Mouse (Mus musculus): ENCODE results near the gene Itpr1.

Itpr1 gene

DNA sequence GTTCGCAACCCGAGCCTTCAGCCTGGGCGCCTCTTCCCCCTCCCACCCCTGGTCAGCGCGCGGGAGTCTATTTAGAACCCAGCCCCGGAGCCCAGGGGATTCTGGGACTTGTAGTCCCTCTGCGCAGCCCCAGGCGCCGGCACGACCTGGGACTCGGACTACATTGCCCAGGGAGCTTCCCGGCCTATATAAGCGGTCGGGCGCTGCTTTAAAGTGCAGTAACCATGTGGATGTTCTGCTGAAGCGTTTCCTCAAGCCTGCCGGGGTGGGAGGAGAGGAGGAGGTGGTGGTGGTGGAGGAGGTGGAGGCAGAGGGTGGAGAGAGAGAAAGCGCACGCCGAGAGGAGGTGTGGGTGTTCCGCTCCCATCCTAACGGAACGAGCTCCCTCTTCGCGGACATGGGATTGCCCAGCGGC is at the start of gene Itpr1:
TSS of gene Itpr1 (plus strand) at position 216 of the 415 bp plus-strand sequence.
- CTCF ChIA-PET: interaction anchor here (0.6 to 1.6 kb wide), 5 partner anchors 15 to 148 kb away, joined by 3 to 7 read pairs (median 3); partner anchors contain the start of gene Setmar (in 1 of the 4)
- POLR2A ChIA-PET: interaction anchor here (0.6 to 7.6 kb wide), 117 partner anchors 9 to 672 kb away, joined by 3 to 129 read pairs (median 4); partner anchors contain the start of genes Setmar (in 3 of the 4), Sumf1 (in 3 of the 4), Bhlhe40 (in 2 of the 4) and Edem1 (in 1 of the 4)

DNA sequence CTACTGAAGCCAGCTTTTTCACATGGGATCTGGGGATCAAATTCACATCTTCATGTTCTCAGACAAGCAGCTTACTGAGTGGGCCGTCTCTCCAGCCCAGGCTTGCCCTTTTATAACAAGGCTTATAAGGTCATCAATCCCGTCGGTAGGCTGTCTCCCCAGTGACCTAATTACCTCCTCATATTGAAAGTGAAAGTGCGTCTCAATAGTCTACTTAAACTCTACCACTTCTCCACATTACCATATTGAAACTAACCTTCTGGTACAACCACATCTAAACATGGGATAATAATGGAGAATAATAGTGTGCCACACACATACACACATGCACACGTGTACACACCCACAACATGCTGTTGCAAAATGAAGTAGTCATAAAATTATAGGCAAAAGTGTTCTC is 48.0 kb upstream of the Itpr1 start:
- ChIA-PET POLR2A (interaction anchor here in 3 of 4 experiments (0.7 to 1.4 kb wide), 4 partner anchors 16 to 559 kb away, joined by 3 read pairs; partner anchors contain the start of gene Itpr1 (in 2 of the 3)), CTCF (interaction anchor here in 1 of 4 experiments (1.1 kb wide), 1 partner anchor 66 kb away, joined by 3 read pairs; no protein-coding TSS in a partner anchor)

DNA sequence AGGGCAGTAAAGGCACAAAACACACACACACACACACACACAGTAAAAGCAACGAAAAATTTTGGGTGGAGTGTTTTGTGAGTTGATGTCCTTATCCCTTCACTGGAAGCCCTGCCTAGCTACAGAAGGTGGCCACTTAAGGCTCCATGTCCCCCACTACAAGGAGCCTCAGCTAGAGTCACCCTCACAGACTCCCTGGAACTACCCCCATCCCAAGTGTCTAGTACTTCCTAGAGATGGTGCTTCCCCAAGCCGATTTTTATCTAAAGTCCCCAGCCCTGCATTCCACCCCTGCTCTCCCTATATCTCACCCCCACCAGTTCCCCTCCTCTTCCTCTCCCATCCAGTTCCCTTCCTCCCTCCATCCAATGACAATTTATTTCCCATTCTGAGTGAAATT is 47.3 kb upstream of the Itpr1 start:
- POLR2A ChIA-PET: no interaction called here
- CTCF ChIA-PET: no interaction called here

DNA sequence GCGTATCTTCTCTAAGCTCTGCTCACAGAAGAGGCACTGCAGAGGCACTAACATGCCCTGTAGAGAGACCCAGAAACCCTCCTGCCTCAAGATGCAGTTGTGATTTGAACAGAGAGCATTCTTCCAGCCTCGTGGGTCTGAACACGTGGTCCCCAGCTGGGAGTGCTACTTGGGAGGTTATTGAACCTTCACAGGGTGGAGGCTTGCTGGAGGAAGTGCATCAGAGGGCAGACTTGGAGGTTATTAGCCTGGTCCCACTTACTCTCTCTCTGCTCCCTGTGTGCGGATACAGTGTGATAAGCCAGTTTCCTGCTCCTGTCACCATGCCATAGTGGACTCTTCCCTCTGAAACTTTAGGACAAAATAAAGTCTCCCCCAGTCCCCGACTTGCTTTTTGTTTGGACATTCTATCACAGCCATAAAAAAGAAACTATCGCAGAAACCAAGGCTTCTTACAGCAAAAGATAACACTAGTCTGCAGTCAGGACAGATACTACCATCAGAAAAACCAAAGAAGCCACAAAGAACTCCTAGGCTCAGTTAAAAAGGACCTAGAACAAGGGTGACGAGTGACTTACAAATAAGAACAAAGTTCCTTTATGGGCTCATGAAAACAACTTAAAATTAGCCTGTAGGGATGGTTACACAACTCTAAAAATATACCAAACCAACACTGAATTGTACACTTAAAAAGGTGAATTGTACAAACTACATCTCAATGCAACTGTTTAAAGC is 44.8 kb upstream of the Itpr1 start:
- ChIA-PET CTCF (interaction anchor here in 1 of 4 experiments (0.6 kb wide), 1 partner anchor 1110 kb away, joined by 3 read pairs; no protein-coding TSS in a partner anchor), POLR2A (interaction anchor here in 1 of 4 experiments (0.8 kb wide), 1 partner anchor 45 kb away, joined by 3 read pairs; the partner anchor contains the start of gene Itpr1)

DNA sequence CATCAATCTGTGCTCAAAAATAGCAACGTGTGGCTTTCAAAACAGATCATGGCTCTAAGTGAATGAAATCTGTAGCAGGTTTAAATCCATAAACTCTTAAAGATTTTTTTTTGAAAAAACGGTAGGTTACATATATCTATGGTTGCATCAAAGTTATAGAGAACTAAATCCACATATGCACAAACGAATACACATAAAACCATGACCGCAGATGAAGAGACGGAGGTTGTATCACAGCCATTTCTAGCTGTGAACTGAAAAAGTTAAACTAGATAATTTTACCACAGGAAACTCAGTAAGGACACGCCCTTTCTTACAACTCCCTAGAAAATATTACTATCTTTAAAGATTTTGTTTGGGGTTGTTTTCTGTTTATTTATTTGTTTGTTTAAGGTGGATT is 44.2 kb upstream of the Itpr1 start:
- ChIA-PET CTCF (no interaction called here), POLR2A (no interaction called here)

DNA sequence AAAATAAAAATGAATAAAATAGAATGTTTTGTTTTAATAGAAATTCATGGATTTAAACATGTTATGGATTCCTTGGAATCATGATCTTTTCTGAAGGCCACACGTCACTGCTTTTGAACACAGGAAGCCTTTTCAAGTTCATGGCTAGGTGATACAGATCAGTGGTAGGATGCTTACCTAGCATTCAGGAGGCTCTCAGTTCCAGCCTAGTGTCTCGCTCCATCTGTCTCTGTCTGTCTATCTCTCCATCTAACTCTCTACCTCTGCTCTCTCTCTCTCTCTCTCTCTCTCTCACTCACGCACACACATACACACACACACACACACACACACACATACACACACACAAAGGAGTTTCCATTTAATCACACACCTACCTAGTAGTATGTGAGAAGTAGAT is 43.4 kb upstream of the Itpr1 start:
- CTCF ChIA-PET: interaction anchor here in 1 of 4 experiments (0.7 kb wide), 1 partner anchor 238 kb away, joined by 3 read pairs; no protein-coding TSS in a partner anchor
- POLR2A ChIA-PET: interaction anchor here in 1 of 4 experiments (1.0 kb wide), 1 partner anchor 63 kb away, joined by 3 read pairs; no protein-coding TSS in a partner anchor

DNA sequence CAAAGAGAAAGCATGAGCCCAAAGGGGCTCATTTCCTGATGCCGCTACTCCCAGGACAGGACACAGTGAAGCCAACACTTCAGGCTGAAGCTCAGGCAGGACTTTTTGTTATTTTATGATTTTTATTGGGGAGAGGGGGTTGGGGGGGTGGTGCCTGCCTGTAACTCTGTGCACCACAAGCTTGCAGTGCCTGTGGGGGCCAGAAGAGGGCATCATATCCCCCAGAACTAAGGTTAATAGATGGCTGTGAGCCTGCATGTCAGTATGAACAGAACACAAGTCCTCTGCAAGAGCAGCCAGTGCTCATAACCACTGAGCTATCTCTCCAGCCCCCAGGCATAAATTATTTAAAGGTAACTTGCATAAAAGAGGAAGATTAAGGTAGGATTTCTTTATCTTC is 40.7 kb upstream of the Itpr1 start:
- ChIA-PET CTCF (interaction anchor here (0.6 to 1.5 kb wide), 10 partner anchors 18 to 568 kb away, joined by 3 to 8 read pairs (median 4); partner anchors contain the start of gene Setmar (in 1 of the 4)), POLR2A (interaction anchor here in 2 of 4 experiments (1.1 to 1.4 kb wide), 5 partner anchors 12 to 74 kb away, joined by 3 to 5 read pairs (median 4); no protein-coding TSS in a partner anchor)

DNA sequence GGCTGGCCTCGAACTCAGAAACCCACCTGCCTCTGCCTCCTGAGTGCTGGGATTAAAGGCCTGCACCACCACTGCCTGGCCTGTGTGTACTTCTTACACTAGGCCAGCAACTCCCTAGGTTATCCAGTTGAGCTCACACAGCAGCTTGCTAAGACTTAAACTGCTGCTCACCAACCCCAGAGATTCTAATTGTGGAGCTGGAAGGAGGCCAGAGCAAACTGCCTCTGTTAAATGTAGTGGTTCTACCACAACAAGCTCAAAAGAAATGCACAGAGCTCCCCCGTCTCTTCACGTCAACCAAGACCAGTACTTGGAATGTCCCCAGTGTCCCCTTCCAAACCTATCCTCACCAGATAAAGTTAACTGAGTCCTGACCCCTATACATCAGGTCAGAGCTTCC is 38.7 kb upstream of the Itpr1 start:
- ChIA-PET CTCF (interaction anchor here in 2 of 4 experiments (0.6 to 0.9 kb wide), 2 partner anchors 31 to 108 kb away, joined by 3 read pairs; no protein-coding TSS in a partner anchor), POLR2A (no interaction called here)

DNA sequence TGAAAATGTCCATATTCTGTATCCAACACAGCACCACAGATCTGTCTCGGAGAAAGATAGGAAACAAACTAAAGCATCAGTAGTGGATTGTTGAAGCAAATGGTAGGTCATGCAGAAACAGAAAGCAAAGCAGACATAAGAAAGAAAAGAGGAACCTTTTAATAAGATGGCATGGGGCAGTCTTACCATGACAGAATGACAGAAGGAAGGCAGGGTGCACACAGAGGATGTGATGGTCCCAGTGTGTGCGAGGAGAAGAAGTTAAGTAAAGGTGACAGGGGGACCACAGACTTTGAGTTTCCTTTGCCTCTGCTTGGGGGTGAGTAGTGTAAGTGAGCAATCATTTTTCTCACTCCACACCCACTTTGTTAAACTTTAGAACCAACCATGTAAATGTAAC is 33.8 kb upstream of the Itpr1 start:
- CTCF ChIA-PET: no interaction called here
- POLR2A ChIA-PET: no interaction called here

DNA sequence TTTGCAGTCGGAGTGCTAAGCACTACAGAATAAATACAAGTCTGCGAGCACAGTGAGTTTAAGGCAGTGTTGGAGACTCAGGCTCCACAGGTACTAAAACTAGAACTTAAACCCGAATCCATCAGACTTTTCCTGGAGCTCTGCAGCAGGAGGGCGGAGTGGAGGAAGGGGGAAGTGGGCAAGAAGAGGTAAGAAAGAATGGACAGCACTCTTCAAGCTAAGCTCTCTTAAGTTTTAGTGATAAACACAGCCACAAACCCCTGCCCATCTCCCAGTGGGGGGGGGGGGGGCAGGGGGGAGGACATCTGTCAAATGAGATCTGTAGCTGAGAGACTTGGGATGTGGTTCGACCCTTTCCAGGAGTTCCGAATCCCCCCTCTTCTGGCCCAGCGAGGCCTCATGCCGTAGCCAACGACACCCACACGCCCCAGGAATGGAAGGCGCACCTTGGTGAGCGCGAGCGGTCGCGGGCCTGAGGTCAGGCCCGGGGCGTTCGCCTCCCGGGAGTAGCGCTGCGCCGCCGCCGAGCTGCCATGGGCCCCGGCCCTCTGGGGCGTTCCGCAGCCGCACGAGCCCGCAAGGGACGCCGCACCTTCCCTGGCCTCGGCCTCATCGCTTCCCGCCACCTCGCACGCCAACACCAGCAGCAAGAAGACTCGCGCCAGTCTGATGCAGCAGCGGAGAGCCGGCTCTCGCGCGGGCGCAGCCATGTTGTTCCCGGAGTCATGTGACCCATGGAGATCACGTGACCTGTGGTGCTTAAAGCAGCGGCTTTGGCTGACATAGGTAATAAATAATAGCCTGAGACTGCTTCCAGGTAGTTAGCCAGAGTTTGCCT is 27.8 kb upstream of the Itpr1 start, which contains the start of gene Sumf1:
TSS of gene Sumf1 (minus strand) at position 736 of the 838 bp plus-strand sequence.
- POLR2A ChIA-PET: interaction anchor here (0.6 to 3.9 kb wide), 26 partner anchors 9 to 1336 kb away, joined by 3 to 41 read pairs (median 4); partner anchors contain the start of gene Itpr1 (in 3 of the 4)

DNA sequence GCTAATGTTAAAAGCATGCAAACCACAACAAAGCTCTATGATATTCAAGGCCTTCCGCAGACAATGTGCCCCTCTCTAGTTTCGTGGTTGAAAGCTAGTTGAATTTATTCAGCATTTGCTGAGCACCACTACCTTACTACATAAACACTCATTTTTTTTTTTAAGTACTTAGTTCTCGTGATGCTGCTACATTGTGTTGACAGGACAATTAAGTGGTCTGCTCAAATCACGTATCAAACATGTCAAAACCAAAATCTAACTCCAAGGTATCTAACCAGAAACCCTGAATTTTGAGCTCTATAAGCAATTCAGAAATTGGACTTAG is 27.2 kb upstream of the Itpr1 start:
- ChIA-PET POLR2A (interaction anchor here (0.6 to 3.9 kb wide), 19 partner anchors 11 to 1336 kb away, joined by 3 to 41 read pairs (median 4); partner anchors contain the start of gene Itpr1 (in 3 of the 4)), CTCF (interaction anchor here in 2 of 4 experiments (0.6 to 1.7 kb wide), 2 partner anchors 11 to 120 kb away, joined by 3 to 5 read pairs; partner anchors contain the start of gene Setmar (in 1 of the 2))

More for the DNA sequence above, 27.8 kb upstream of the Itpr1 start, which contains the start of gene Sumf1:
- CTCF ChIA-PET: interaction anchor here in 3 of 4 experiments (0.6 to 1.7 kb wide), 3 partner anchors 76 to 120 kb away, joined by 5 to 6 read pairs (median 5); partner anchors contain the start of gene Setmar (in 1 of the 3)

DNA sequence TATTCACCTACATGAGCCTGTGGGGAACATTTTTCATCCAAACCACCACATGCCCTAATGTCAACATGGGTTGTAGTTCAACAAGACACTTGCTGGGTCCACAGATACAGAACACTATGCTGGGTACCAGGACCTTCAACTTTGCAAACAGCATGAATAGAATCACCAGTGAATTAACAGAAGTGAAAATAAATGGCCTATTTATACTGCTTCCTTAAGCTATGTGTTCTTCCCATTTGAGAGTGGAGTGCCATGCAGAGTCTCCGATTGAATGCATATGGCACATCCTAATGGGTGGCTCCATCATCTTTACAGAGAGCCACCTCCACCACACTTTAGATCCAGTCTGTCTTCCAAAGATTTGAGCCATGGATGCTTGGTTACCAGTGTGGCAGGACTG is 22.2 kb upstream of the Itpr1 start:
- ChIA-PET POLR2A (interaction anchor here in 2 of 4 experiments (0.9 to 1.3 kb wide), 4 partner anchors 10 to 23 kb away, joined by 3 to 7 read pairs (median 3); partner anchors contain the start of gene Itpr1 (in 2 of the 2)), CTCF (interaction anchor here in 1 of 4 experiments (1.3 kb wide), 1 partner anchor 19 kb away, joined by 3 read pairs; no protein-coding TSS in a partner anchor)

DNA sequence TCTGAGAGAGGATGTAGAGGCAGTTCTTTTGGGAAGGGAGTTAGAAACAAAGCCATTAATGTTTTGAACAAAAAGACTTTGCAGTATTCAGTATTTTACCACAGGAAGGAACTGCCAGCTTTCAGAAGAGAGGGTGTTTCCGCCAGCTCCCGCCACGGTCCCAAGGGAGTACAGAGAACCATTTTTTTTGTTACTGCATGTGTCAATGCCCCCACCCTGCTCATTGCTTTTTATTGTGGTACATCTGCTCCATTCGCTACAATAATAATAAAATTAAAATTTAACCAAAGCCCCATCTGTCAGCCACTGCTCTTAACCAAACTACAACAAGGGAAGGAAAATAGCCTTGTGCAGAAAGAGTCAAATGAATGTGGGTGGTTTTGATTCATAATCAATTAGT is 20.3 kb upstream of the Itpr1 start:
- POLR2A ChIA-PET: interaction anchor here in 1 of 4 experiments (1.7 kb wide), 1 partner anchor 12 kb away, joined by 5 read pairs; no protein-coding TSS in a partner anchor

DNA sequence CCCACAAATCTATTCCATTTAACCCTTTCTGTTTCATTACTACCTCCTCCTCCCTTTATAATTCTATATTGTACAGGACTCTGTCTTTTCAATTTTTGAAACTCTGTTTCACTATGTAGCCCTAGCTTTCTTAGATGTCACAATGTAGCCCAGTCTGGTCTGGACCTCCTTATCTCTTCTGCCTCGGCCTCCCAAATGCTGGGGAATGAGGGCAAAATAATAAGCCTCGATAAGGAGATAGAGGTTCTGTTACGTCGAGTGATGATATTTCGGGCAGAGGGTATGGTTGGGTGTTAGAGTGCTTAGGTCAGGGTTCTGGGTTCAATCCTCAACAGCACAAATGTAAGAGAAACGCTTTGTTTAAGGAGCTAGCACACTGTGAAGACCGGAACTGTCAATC is 16.2 kb upstream of the Itpr1 start:
- POLR2A ChIA-PET: interaction anchor here in 1 of 4 experiments (1.1 to 1.4 kb wide), 4 partner anchors 9 to 16 kb away, joined by 3 to 4 read pairs (median 4); partner anchors contain the start of gene Itpr1
- CTCF ChIA-PET: interaction anchor here in 1 of 4 experiments (0.5 kb wide), 1 partner anchor 11 kb away, joined by 3 read pairs; no protein-coding TSS in a partner anchor

More for the DNA sequence above, 20.3 kb upstream of the Itpr1 start:
- CTCF ChIA-PET: interaction anchor here in 1 of 4 experiments (0.6 kb wide), 1 partner anchor 64 kb away, joined by 3 read pairs; no protein-coding TSS in a partner anchor

DNA sequence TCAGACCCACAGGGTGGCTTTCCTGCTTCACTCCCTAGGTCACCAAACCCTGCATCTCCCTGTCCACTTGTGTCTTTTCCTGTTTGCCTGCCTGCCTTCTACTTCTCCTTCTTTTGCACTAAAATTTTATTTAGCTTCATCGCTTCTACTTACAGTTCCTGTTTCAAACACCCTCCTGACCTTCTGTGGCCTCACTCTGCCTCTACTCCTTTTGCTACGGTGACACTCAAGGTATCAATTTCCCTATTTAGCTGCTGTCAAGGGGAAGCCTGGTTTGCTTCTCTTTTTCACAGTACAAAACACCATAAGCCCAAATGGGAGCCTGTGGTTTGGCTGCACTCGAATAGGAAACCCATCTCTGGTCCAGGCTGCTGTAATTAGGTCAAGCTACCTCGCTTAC is 15.8 kb upstream of the Itpr1 start:
- ChIA-PET POLR2A (interaction anchor here in 1 of 4 experiments (1.1 to 1.4 kb wide), 4 partner anchors 10 to 16 kb away, joined by 3 to 4 read pairs (median 4); partner anchors contain the start of gene Itpr1), CTCF (no interaction called here)

DNA sequence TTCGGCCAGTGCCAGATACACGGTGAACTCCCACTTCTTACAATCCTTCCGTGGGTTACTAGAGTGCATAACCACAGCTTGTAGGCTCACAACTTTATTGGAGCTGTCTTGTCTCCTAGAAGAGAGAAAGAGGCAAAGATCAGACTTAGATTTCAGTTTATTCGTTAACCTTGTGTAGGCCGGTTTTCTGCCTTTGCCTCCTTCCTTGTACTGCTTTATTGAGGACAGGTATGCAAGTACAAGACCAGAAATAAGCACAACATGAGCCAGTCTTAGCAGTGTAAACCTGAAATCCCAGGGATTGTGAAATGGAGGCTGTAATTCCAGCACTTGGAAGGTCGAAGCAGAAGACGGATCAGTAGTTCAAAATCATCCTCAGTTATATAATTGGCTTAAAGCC is 14.6 kb upstream of the Itpr1 start:
- ChIA-PET POLR2A (interaction anchor here in 2 of 4 experiments (0.7 to 1.8 kb wide), 2 partner anchors 15 to 92 kb away, joined by 5 to 8 read pairs; partner anchors contain the start of gene Itpr1 (in 1 of the 2)), CTCF (interaction anchor here in 2 of 4 experiments (0.6 to 1.0 kb wide), 2 partner anchors 18 to 133 kb away, joined by 3 to 4 read pairs; partner anchors contain the start of gene Setmar (in 1 of the 2))

DNA sequence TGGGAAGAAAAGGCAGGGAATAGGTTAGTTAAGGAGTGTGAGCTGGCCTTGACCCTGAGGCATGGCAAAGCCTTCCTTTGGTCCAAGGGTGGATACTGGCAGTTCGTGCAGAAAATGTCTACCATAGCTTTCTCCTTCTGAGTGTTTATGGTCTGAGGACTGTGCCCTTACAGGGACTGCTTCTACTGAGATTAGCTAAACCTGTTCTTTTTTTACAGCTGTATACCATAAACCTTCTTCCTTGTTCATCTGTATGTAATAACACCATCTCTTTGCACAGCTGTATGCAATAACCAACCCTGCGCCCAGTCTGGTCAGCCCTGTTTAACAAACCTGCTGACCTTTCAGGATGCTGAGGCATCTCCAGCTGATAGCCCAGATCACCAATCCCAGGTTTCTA is 8.6 kb upstream of the Itpr1 start:
- CTCF ChIA-PET: no interaction called here
- POLR2A ChIA-PET: interaction anchor here in 2 of 4 experiments (0.9 to 1.5 kb wide), 2 partner anchors 8 to 9 kb away, joined by 4 read pairs; partner anchors contain the start of gene Itpr1 (in 2 of the 2)

DNA sequence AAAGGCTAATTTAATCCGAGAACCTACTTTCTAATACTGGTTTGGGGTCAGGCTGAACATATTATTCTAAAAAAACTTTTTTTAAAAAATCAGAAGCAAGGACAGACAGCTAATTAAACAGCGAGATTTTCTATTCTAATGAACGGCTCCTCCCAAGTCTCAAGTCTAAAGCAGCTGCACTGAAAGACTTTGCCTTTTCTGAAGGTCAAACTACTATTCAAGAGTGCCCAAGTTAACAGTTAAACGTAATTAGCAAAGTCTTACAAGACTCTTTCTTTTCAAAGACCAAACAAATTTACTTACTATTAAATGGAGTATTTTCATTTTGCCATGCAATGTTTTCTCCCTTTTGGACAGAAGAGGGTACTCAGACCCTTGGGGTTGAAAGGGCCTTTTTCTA is 6.8 kb upstream of the Itpr1 start:
- CTCF ChIA-PET: no interaction called here
- POLR2A ChIA-PET: no interaction called here
